Mouse (Mus musculus) cortical plate, adult 2 months (tissue): Measurements from ENCODE around the gene Ctnnd2.

Experiments
- CTCF ChIP-seq: fragments of 200-500 bp; IDR thresholded peaks from 2 replicates; pipeline ENCODE4 v1.5.1; 2011; ENCODE audit warnings: mild to moderate bottlenecking, control low read depth, low read length; ENCODE audit not compliant: insufficient read depth; ENCODE audit errors: extremely low read depth
- POLR2A ChIP-seq: fragments of 200-500 bp; IDR thresholded peaks from 2 replicates; pipeline ENCODE4 v1.6.1; 2011; ENCODE audit warnings: mild to moderate bottlenecking, low read length, control low read depth; ENCODE audit not compliant: insufficient read depth; ENCODE audit errors: extremely low read depth

- TF ChIP-seq POLR2A (no peak), CTCF (no peak)
Measured at GRCm38 (mm10) chr15:30338585-30339197, 166.3 kb downstream of the Ctnnd2 start.
